In genomic region chr8:123348237-123348843, GRCm38 (mm10) we compare ENCODE assay signal across 9 mouse cellular contexts. TPM values are rescaled to one million over a fixed set of nuclear protein-coding genes. Genes with fewer than 3 reads are reported as not detected.
A peak's percentile ranks its signal among the peaks of the same experiment; 100 is the strongest.
DNase-seq lines count a peak whose midpoint lies in the region; ATAC-seq and TF ChIP-seq lines count a peak whose summit lies in the region.
"Had no signal": no experiment of that assay in that cellular context is flagged by ENCODE, and none has a peak within 500 bp of the region (broad histone marks: within the 10 kb centered on the region; RNA-seq: fewer than 3 reads in every experiment).

No protein-coding gene starts in this region.

- peak; percentile 47; the same call in 1 of the 2 replicates for ATAC-seq in hindbrain, postnatal 0 days
- ATAC-seq in liver, embryonic 15.5 days (ENCODE audit: insufficient read depth): peak; percentile 26; the same call in 1 of the 2 replicates
- no peak for ATAC-seq in granulocyte monocyte progenitor cell, adult 5-6 weeks (replicated peaks; ENCODE audit: poor library complexity, severe bottlenecking)

- peak; percentile 74 for DNase-seq in right cerebral cortex, postnatal 10 days (ENCODE audit: low spot score in 2 of 2)
- no peak for DNase-seq in right cerebral cortex, adult 18-20 months
- peak; percentile 15 for DNase-seq in gastrocnemius, postnatal 25 days
- DNase-seq in hindbrain, postnatal 0 days (ENCODE audit: low spot score): peak; percentile 60
- no peak for DNase-seq in cerebellum, postnatal 25 days
- DNase-seq in layer of hippocampus, adult 2 months (ENCODE audit: low spot score in 2 of 2): no peak

- no peaks in the 10 kb centered on the region for H3K9me3 ChIP-seq in hindbrain, postnatal 0 days (ENCODE audit: low read length)
- no peaks in the 10 kb centered on the region for H3K9me3 ChIP-seq in liver, embryonic 15.5 days (replicated peaks)

- no peak overlapping the region for H3K9ac ChIP-seq in hindbrain, postnatal 0 days (replicated peaks; ENCODE audit: low read length)
- no peak overlapping the region for H3K9ac ChIP-seq in liver, embryonic 15.5 days

- H3K4me1 ChIP-seq in hindbrain, postnatal 0 days (ENCODE audit: insufficient read depth, low read length): no peaks in the 10 kb centered on the region
- H3K4me1 ChIP-seq in liver, embryonic 15.5 days (replicated peaks): peaks cover 29% of the 10 kb centered on the region

- no peak for TF ChIP-seq CTCF in hindbrain, postnatal 0 days (IDR thresholded peaks at IDR 0.05; ENCODE audit: low read depth)
- TF ChIP-seq CTCF in layer of hippocampus, adult 2 months (conservative IDR thresholded peaks at IDR 0.05): no peak

- no peak overlapping the region for H3K4me3 ChIP-seq in hindbrain, postnatal 0 days (ENCODE audit: low read length)
- no peak overlapping the region for H3K4me3 ChIP-seq in liver, embryonic 15.5 days (replicated peaks)
- no peak overlapping the region for H3K4me3 ChIP-seq in layer of hippocampus, adult 2 months

- H3K27ac ChIP-seq in hindbrain, postnatal 0 days: no peak overlapping the region
- H3K27ac ChIP-seq in liver, embryonic 15.5 days (replicated peaks): no peak overlapping the region
- H3K27ac ChIP-seq in layer of hippocampus, adult 2 months: no peak overlapping the region

- WGBS in hindbrain, postnatal 0 days: 50% methylated on average over 9 of the region's 9 CpGs
- 56% methylated on average over 9 of the region's 9 CpGs for WGBS in liver, embryonic 15.5 days (ENCODE audit: insufficient replicate concordance)

- H3K36me3 ChIP-seq in hindbrain, postnatal 0 days (ENCODE audit: insufficient read depth, low read length): peaks cover 5% of the 10 kb centered on the region; the same call in 1 of the 2 replicates
- no peaks in the 10 kb centered on the region for H3K36me3 ChIP-seq in liver, embryonic 15.5 days (replicated peaks)

- no peak overlapping the region for H3K4me2 ChIP-seq in hindbrain, postnatal 0 days (ENCODE audit: low read depth, low read length)
- no peak overlapping the region for H3K4me2 ChIP-seq in liver, embryonic 15.5 days

- no peaks in the 10 kb centered on the region for H3K27me3 ChIP-seq in hindbrain, postnatal 0 days (ENCODE audit: insufficient read depth, low read length)
- H3K27me3 ChIP-seq in liver, embryonic 15.5 days: no peaks in the 10 kb centered on the region; the same call in 1 of the 2 replicates

RNA-seq across cellular contexts. Expression of gene Spire2, which starts 15.8 kb away (rescaled TPM):
- under 1 TPM; 0.19 to 0.49 TPM for total RNA-seq in gastrocnemius, postnatal 25 days (2021)
- total RNA-seq in hindbrain, postnatal 0 days (2014; rRNA removed): 34.0 and 34.5 TPM in 2 replicates
- polyA plus RNA-seq in hindbrain, postnatal 0 days (2015; fragmentation: Nextera tagmentation; extraction: Ambion mirVana): 24.7 and 25.4 TPM in 2 replicates
- 3.0 and 3.4 TPM in 2 replicates for polyA plus RNA-seq in liver, embryonic 15.5 days (2015; fragmentation: Nextera tagmentation; extraction: Ambion mirVana)
- 10 to 100 TPM; 15.8 to 17.4 TPM for total RNA-seq in layer of hippocampus, adult 2 months (2021)
- not detected in 2 replicates for total RNA-seq in granulocyte monocyte progenitor cell, adult 5-6 weeks (2014; fragmentation: Nextera tagmentation)
- 0.13 TPM in 1 of 2 replicates, not detected in the other for total RNA-seq in granulocyte monocyte progenitor cell, adult 5-6 weeks (2017)

RNA-seq across cellular contexts. Expression of gene Tcf25, which starts 25.2 kb away (rescaled TPM):
- total RNA-seq in gastrocnemius, postnatal 25 days (2021): 100 to 1,000 TPM; 112 to 128 TPM
- total RNA-seq in hindbrain, postnatal 0 days (2014; rRNA removed): 540 and 551 TPM in 2 replicates
- polyA plus RNA-seq in hindbrain, postnatal 0 days (2015; fragmentation: Nextera tagmentation; extraction: Ambion mirVana): 407 and 411 TPM in 2 replicates
- 50.6 and 54.5 TPM in 2 replicates for polyA plus RNA-seq in liver, embryonic 15.5 days (2015; fragmentation: Nextera tagmentation; extraction: Ambion mirVana)
- total RNA-seq in layer of hippocampus, adult 2 months (2021): 100 to 1,000 TPM; 459 to 497 TPM
- 110 and 113 TPM in 2 replicates for total RNA-seq in granulocyte monocyte progenitor cell, adult 5-6 weeks (2014; fragmentation: Nextera tagmentation)
- 194 and 224 TPM in 2 replicates for total RNA-seq in granulocyte monocyte progenitor cell, adult 5-6 weeks (2017)

RNA-seq across cellular contexts. Expression of gene Fanca, which starts 30.0 kb away (rescaled TPM):
- total RNA-seq in gastrocnemius, postnatal 25 days (2021): 1 to 10 TPM in 1 of 2 experiments, under 1 TPM in 1; 0.51 to 1.3 TPM
- 9.5 and 13.5 TPM in 2 replicates for total RNA-seq in hindbrain, postnatal 0 days (2014; rRNA removed)
- polyA plus RNA-seq in hindbrain, postnatal 0 days (2015; fragmentation: Nextera tagmentation; extraction: Ambion mirVana): 5.8 TPM in 2 replicates
- polyA plus RNA-seq in liver, embryonic 15.5 days (2015; fragmentation: Nextera tagmentation; extraction: Ambion mirVana): 15.5 and 16.7 TPM in 2 replicates
- 1 to 10 TPM; 1.7 to 2.8 TPM for total RNA-seq in layer of hippocampus, adult 2 months (2021)
- 52.0 and 70.0 TPM in 2 replicates for total RNA-seq in granulocyte monocyte progenitor cell, adult 5-6 weeks (2014; fragmentation: Nextera tagmentation)
- 30.2 and 39.5 TPM in 2 replicates for total RNA-seq in granulocyte monocyte progenitor cell, adult 5-6 weeks (2017)

RNA-seq across cellular contexts. Expression of gene Mc1r, which starts 58.6 kb away (rescaled TPM):
- not detected for total RNA-seq in gastrocnemius, postnatal 25 days (2021)
- total RNA-seq in hindbrain, postnatal 0 days (2014; rRNA removed): not detected in 2 replicates
- polyA plus RNA-seq in hindbrain, postnatal 0 days (2015; fragmentation: Nextera tagmentation; extraction: Ambion mirVana): 0.05 and 0.08 TPM in 2 replicates
- not detected in 2 replicates for polyA plus RNA-seq in liver, embryonic 15.5 days (2015; fragmentation: Nextera tagmentation; extraction: Ambion mirVana)
- total RNA-seq in layer of hippocampus, adult 2 months (2021): not detected
- total RNA-seq in granulocyte monocyte progenitor cell, adult 5-6 weeks (2014; fragmentation: Nextera tagmentation): 0.28 TPM in 1 of 2 replicates, not detected in the other
- 0.05 TPM in 1 of 2 replicates, not detected in the other for total RNA-seq in granulocyte monocyte progenitor cell, adult 5-6 weeks (2017)
- total RNA-seq: heart, postnatal 36 days had no signal

Comparison
In these comparisons a context has a peak if more than half of its experiments do, and no peak if none do; other contexts are left out.
1. DNase-seq: peak in right cerebral cortex, postnatal 10 days (2 of 2), gastrocnemius, postnatal 25 days (single experiment) and hindbrain, postnatal 0 days (single experiment); none in right cerebral cortex, adult 18-20 months (single experiment), cerebellum, postnatal 25 days (0 of 2) and layer of hippocampus, adult 2 months (0 of 2).
2. RNA of gene Spire2, which starts 15.8 kb away (total RNA-seq): 34.0 to 34.5 TPM in hindbrain, postnatal 0 days and 15.8 to 17.4 TPM in layer of hippocampus, adult 2 months; 0.19 to 0.49 TPM in gastrocnemius, postnatal 25 days and 0.13 TPM in granulocyte monocyte progenitor cell, adult 5-6 weeks; every median in the first group is over 10 times any median in the second.